Mouse (Mus musculus) urinary bladder, postnatal 36 days (tissue): ENCODE data around the gene Eif3b.
A peak's percentile ranks its signal among the peaks of the same experiment; 100 is the strongest.
"Not testable (repeated sequence)": the region's sequence is repeated elsewhere in the genome, so short reads cannot be mapped to it uniquely, and the experiment has no call there.

Experiments used
- DNase-seq, 2 experiments: peaks; one replicate each; pipeline ENCODE4 v3.0.0; 2022; ENCODE audit warnings: low spot score in 2 of 2, mixed read lengths in 1 of 2

The Eif3b gene

GRCm38 (mm10) chr5:140392701-140393100, 26.4 kb upstream of the Eif3b start:
- DNase-seq, result no peak

GRCm38 (mm10) chr5:140396166-140396940, 22.8 kb upstream of the Eif3b start:
- peak in 1 of 2 experiments; percentile 26 for DNase-seq

DNA sequence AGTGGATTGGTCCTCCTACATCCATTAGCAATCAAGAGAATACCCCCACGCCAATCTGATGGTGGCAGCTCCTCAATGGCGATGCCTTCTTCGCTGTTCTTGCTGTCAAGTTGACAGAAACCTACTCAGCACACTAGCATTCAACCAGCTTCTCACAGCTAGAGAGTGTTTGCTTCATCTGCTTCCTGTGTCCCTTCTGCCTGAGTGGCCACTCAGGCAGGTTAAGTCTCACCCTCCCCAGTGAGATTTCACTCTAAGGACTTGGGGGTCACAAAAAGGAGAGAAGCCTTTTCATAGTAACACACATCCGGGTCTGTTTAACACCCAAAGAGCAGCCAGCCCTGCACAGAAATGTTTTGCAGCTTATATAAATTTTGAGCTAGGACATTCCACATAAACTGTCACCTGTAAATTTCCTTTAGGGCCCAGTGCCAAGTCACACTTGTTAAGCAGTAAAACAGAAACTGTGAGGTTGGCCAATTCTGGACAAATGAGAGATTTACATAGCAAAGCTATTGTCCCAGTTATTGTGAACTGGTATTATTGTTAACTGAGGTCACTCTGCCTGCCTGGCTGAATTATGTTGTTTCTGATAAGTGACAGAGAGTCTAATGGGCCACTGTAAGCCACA, 16.4 kb upstream of the Eif3b start:
- DNase-seq, result no peak

DNA sequence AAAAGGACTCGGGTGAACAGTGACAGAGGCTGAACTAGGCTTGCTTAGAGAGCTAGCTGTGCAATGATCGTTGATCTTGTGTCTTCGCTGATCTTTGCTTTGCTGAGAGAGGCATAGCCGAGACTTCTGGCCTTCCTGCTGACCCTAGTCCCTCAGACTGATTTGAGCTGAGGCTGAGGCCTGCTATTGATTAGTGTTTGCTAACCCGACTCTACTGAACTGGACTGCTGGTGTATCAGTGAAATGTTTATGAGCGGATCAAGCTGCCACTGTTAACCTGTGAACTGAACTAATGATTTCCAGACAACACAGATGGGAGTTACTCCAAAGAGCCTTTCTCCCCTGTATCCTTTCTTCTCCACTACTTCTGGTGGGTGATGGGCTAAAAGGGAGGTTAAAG, 14.0 kb upstream of the Eif3b start:
- no peak for DNase-seq

DNA sequence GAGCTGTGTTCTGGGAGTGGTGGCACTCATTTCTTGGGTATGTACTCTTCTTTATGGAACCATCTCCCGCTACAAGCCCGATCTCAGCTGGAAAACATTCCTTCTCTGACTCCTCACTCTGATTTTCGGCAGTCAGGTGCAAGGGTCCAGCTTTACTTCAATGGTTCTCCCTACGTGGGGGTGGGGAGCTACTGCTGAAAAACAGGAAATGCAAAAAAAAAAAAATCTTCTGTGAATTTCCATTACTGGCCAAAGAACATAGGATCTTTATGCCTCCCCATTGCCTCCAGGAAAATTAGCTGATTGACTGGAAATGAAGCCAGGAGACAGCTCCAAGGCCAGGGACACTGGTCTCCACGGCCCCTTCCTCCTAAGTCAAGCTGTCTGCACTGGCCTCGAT, 12.5 kb upstream of the Eif3b start:
- DNase-seq, result no peak

GRCm38 (mm10) chr5:140408801-140409200, 10.3 kb upstream of the Eif3b start:
- DNase-seq, result no peak

DNA sequence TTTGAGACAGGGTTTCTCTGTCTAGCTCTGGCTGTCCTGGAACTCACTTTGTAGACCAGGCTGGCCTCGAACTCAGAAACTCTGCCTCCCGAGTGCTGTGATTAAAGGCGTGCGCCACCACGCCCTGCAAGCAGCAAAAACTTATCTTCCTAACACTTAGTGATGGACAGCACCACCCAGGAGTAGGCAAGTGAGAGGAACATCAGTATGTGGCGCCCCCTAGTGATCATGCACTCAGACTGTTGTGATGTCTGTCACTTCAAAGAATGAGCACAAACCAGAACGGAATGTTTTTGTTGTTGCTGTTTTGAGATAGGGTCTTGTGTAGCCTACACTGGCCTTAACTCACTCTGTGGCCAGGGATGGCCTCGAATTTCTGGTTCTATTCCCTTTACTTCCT, 7.8 kb upstream of the Eif3b start:
- DNase-seq, result peak in 1 of 2 experiments; percentile 36

GRCm38 (mm10) chr5:140414647-140415046, 4.5 kb upstream of the Eif3b start:
- no peak for DNase-seq

- no peak for DNase-seq
These were observed 1.0 kb upstream of the Eif3b start for GRCm38 (mm10) chr5:140418106-140418488.

- no peak for DNase-seq
These were observed 433 bp downstream of the Eif3b start for GRCm38 (mm10) chr5:140419442-140420080.

GRCm38 (mm10) chr5:140420616-140421015, 1.5 kb downstream of the Eif3b start:
- no peak for DNase-seq

GRCm38 (mm10) chr5:140425016-140425783, 6.1 kb downstream of the Eif3b start:
- DNase-seq, result no peak

GRCm38 (mm10) chr5:140439117-140439516, 20.0 kb downstream of the Eif3b start:
- DNase-seq, result not testable (repeated sequence)

DNA sequence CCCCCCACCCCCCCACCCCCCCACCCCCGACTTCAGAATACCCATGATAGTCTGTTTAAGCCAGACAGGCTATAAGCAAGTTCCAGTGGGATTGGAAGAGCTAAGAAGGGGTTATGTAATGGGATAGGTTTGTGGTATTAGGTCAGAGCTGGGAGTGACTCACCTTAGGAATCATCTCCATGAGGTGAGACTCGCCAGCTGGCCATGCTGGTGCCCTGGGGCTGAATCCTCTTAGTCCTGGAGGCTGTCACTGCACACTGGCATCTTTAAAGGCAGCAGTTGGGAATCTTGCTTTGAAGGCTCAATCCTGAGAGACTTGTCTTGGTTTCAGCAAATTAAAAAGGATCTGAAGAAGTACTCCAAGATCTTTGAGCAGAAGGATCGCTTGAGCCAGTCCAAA, 22.3 kb downstream of the Eif3b start:
- DNase-seq, result no peak

DNA sequence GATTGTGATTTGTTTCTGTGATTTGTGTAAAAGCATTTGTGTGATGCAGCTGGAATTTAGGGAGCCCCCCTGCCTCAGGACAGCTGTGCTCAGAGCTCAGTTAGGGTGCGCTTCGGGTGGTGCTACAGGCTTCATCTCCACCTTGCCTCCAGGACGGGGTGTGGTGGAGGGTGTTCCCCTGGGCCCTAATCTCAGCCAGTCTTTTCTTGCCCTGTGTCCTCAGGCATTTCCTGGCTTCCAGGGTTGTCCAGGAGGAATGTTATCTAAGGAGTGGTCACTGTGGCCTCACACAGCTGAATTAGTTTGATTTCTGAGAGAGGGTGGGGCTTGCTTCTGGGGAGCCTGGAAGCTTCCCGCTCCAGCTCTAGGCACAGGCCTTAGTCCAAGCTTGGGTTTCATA, 24.9 kb downstream of the Eif3b start:
- DNase-seq, result no peak

- DNase-seq, result no peak
These were observed 26.2 kb downstream of the Eif3b start, which contains the start of gene Gm4869 for GRCm38 (mm10) chr5:140445345-140445744. Gene Gm4869 (plus strand): TSS chr5:140445645.

DNA sequence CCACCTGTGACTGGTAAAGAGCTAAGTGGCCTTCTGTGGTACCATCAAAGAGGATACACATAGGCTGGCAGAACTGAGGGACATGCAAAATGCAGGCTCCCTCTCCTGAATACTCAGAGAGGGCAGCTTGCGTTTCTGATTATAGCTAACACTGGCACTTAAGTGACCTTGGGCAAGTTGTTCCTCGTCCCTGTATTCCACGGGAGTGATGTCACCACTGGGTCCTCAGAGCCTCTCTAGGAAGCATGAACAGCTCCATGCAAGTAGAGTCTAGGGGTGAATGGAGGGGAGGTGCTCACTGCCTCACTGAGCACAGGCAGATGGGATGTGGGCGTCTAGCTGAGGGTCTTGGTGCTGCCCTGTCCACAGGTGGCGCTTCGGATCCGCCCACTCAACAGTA, 26.9 kb downstream of the Eif3b start:
- DNase-seq, result no peak

DNA sequence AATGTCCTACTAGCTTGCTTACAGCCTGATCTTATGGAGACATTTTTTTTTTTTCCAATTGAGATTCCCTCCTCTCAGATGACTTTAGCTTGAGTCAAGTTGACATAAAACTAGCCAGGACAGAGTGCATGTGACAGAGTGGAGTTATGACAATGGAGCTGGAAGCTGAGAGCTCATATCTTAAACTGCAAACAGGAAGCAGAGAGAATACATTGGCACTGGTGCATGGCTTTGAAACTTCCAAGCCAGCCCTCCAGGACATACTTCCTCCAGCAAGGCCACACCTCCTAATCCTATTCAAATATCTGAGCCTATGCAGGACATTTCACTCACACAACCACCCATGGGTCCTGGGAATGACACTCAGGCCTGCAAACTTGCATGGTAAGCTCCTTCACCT, 35.4 kb downstream of the Eif3b start:
- no peak for DNase-seq

GRCm38 (mm10) chr5:140455466-140455865, 36.3 kb downstream of the Eif3b start:
- no peak for DNase-seq

GRCm38 (mm10) chr5:140461476-140461875, 42.3 kb downstream of the Eif3b start:
- no peak for DNase-seq

GRCm38 (mm10) chr5:140463151-140463550, 44.0 kb downstream of the Eif3b start:
- not testable (repeated sequence) for DNase-seq

DNA sequence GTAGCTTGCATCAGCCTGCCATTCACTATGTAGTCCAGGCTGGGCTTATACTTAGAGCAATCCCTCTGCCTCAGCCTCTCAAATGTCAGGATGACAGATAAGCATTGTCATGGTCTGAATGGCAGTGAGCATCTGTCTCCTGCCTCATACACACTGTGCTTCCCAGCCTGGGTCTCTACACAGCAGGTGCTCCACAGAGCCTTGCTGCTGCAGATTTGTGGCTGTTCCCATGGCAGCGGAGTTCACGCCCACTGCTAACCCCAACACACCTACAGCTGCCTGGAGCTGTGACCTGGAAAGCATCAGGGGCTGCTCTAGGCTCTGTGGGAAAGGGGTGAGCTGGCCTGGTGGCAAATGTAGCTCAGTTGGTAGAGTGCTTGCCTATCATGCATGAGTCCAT, 45.8 kb downstream of the Eif3b start:
- no peak for DNase-seq
